Mouse (Mus musculus) layer of hippocampus, postnatal 25 days (tissue): ENCODE measurements around the gene Dlg3. TPM values are rescaled to one million over a fixed set of nuclear protein-coding genes. Genes with fewer than 3 reads are reported as not detected.

ENCODE experiments used
- DNase-seq, 2 experiments: peaks; one replicate each; pipeline ENCODE4 v3.0.0; 2022; ENCODE audit warnings: mixed read lengths in 2 of 2, low spot score in 1 of 2; ENCODE audit errors: extremely low spot score in 1 of 2
- total RNA-seq, 2 experiments: library from RNA; stranded (reverse); gene quantifications; 2 replicates each; pipeline ENCODE4 v1.2.3; 2021

Dlg3 gene
- total RNA-seq, result 100 to 1,000 TPM; 156 to 162 TPM

GRCm38 (mm10) chrX:100767181-100767884 lies at the start of gene Dlg3:
Dlg3 (plus strand) TSS chrX:100767722.
- peak; percentile 51 to 52 for DNase-seq

- DNase-seq, result no peak
Observed at GRCm38 (mm10) chrX:100728947-100729346, 38.6 kb upstream of the Dlg3 start.

DNA sequence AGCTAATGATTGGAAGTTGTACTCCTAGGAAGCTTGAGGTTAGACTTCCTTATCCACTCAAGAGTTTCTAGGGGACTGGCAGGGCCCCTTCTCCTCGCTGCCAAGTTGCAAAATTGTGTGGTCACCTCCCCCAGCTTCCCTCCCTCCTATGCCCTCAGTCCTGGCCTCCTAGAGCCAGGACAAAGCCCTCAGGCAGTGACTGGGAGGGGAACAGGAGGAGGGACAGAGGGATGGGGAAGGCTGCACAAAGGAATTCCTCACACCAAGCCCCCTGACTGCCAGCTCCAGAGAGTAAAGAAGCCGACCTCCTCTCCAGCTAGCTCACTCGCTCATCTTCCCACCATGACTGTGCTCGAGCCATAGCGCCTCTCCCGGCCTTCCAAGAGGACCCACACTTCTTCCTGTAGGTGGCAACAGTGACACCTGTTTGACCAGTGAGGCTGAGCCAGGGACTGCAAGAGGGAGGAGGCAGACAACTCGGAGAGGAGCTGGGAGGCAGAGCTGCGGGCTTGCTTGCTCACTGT lies 37.8 kb upstream of the Dlg3 start, which contains the start of gene Gdpd2:
TSS of gene Gdpd2 (plus strand) at position 209 of the 524 bp plus-strand sequence.
- no peak for DNase-seq

DNA sequence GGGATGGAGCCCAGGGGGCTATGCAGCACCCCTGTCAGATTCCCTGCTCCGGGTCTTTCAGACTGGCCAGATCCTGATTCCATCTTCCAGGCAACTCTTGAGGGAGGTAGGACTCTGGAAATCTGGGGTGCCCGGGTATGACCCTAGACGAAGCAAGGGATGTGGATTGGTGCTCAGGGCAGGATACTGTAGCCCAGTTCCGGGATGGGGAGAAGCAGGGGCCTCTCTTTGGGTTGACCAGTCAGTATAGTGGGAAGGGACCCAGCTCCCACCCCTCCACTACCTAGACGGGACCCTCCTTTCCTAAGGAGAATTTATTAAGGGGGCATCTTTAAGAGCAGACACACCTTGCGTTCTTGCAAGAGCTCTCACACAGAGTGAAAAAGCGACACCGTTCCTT lies 37.3 kb upstream of the Dlg3 start:
- no peak for DNase-seq

GRCm38 (mm10) chrX:100734359-100734758 lies 33.2 kb upstream of the Dlg3 start:
- DNase-seq, result no peak

DNA sequence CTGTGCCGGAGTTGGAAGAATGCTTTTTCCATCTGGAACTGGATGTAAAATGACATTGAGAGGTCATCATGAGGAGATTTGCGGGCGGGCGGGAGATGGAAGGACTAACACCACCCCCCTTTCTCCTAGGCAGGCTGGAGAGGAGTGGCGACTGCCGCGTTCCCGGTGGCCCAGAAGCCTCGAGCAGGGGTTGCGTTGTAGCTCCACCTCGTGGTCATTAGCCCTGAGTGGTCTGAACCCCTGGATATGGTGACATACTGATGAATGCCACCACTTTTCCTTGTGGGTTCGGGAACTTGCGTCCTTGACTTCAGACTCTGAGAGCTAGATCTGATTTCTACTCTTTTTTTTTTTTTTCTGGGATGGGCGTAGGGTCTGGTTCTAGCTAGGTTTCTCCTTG lies 28.6 kb upstream of the Dlg3 start:
- peak; percentile 37 to 68 for DNase-seq

- DNase-seq, result no peak
Observed at GRCm38 (mm10) chrX:100739443-100739842, 28.1 kb upstream of the Dlg3 start.

GRCm38 (mm10) chrX:100740785-100741184 lies 26.7 kb upstream of the Dlg3 start:
- DNase-seq, result no peak

DNA sequence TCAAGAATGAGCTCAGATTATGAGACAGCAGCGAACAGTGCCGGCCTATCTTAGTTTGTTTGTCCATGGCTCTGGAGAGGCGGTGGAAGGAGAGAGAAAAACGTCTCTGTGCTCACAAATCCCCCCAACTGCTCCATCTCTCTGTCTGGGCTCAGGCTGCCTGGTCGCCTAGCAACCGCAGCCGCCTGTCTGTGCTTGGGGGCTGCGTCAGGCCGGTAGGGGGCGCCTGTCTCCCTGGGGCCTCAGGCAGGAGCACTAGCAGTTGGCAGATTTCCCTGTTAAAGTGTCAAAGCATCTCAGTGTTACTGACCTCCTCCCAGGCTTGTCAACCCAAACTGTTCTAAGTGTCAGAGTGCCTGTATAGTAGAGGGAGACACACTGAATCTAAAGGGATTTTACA lies 25.6 kb upstream of the Dlg3 start:
- DNase-seq, result peak; percentile 68 to 82

GRCm38 (mm10) chrX:100765855-100766254 lies 1.7 kb upstream of the Dlg3 start:
- DNase-seq, result no peak

- peak in 1 of 2 experiments; percentile 25 for DNase-seq
Observed at GRCm38 (mm10) chrX:100767885-100768626, 534 bp downstream of the Dlg3 start.

GRCm38 (mm10) chrX:100769281-100769680 lies 1.8 kb downstream of the Dlg3 start:
- DNase-seq, result no peak

DNA sequence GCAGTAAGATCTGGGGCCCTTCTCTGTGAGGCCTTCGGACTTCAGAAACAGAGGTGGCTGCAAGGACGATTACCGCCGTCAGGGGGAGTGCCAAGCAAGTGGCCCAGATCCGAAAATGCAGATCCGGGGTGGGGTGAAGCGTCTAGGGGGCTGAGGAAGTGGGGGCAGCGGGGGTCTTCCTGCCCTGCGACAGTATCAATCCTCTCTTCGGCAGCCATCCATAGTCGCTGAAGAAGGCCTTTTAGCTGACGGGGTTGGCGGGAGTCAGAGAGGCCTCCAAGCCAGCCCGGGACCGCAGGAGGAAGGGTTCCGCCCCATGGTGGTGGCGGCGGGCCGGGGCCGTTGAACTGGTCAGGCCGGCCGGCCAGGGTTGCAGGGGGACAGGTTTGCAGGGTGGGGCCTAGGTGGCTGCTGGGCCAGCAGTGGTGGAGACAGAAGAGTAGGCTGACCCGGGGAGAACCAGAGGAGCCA lies 6.9 kb downstream of the Dlg3 start:
- DNase-seq, result peak in 1 of 2 experiments; percentile 45

- no peak for DNase-seq
Observed at GRCm38 (mm10) chrX:100775405-100775804, 7.9 kb downstream of the Dlg3 start.

DNA sequence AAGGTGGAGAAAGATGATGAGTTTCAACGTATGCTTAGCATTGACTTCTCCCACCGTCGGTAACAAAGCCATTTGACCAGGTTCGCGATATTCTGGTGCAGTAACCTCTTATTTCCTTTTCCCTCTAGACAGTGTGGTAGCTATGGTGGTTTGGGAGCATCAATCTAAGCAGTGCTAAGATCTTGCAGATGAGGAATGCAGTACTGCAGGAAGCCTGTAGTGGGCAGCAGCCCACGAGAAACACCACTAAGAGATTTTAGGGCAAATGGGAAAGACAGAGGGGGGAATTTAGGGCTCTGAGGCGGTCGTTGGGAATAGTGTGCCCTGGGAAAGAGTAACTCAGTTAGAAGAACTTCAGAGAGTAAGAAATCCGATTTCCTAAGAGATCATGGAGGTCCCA lies 9.0 kb downstream of the Dlg3 start:
- peak in 1 of 2 experiments; percentile 64 for DNase-seq

DNA sequence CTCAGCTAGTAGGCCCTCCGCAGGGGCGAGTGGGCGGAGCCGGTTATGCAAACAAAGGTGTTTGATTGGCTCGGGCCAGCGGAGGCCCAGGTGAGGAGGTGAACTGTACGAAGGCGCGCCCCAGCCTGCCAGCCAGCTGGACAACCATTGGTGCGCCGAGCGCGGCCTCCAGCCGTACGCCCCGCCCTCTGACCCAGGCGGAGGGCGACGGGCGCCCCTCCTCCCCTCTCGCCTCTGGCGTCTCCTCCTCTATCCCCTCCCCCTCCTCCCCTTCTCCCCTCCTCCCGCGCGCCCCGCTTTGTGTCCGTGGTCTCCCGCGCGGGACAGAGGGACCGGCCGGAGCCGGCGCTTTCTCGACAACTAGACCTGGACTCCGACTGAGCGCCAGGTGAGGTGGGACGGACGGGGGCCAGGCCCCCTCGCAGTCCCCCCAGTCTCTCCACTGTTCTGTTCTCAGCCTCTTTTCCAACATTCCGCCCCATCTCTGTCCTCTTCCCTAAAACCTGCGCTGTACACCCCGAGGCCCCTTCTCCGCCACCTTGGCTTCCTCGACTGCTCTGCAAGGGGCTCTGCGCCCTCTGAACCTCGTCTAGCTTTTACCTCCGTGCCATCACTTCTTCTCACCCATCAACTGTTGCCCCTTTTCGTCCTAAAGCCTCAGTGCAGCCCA lies 9.6 kb downstream of the Dlg3 start:
- DNase-seq, result no peak

DNA sequence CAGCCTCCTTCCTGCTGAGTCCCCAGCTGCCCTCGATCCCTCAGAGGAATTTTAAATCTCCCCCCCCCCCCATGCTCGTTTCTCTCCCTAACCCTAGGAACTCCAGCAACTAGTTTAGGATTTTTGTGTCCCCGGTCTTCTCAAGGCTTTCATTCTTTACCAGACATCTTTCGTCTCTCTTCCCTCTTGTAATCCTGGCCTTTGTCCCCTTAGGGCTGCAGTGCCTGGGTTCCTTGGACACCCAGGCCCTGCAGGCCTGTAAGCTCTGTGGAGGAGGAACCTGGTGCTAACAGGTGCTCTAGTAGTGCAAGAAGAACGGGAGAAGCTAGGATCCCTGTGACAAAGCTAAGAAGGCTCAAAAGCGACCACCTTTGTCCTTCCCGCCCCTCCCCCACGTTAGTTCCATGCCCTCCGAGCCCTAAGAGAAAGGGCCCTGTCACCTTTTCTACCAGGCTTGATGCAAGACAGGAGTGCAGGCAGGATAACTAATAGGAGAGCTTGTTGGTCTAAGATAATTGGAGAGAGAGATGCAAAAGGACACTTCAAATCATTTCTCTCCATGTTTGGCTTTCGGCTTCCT lies 10.2 kb downstream of the Dlg3 start:
- DNase-seq, result no peak

DNA sequence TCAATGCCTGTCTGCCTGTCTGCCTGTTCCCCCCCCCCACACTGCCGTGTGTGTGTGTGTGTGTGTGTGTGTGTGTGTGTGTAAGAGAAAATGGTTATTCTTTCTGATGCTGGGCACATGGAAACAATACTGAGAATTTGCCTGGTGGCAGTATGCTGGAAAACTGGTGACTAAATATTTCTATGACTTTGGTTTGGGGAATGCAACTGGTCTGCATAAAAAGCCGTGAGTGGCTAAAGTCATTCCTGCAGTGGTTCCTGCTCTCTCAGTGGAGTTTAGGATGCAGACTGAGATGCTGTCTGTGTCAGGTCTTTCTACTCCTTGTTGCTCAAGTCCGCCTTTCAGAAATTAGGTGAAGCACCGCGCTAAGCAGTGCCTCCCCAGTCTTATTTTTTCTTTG lies 10.9 kb downstream of the Dlg3 start:
- no peak for DNase-seq

DNA sequence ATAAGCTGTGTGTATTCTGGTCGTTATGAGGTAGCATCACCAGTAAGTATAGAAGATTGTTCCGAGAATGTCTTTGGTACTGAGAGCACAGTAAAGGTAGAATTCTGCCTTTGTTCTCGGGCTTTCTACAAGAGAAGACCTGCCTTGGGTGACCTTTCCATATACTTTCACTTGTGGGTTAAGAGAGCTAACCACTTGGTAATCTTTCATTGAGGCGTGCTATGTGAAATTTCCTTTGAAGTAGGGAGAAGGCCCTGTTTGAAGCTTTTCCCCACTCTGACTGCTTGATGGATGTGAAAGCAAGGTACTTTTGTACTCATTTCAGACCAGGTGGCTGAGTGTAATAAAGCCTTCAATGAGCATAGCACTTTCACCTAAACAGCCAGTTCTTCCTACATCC lies 21.8 kb downstream of the Dlg3 start:
- DNase-seq, result no peak

DNA sequence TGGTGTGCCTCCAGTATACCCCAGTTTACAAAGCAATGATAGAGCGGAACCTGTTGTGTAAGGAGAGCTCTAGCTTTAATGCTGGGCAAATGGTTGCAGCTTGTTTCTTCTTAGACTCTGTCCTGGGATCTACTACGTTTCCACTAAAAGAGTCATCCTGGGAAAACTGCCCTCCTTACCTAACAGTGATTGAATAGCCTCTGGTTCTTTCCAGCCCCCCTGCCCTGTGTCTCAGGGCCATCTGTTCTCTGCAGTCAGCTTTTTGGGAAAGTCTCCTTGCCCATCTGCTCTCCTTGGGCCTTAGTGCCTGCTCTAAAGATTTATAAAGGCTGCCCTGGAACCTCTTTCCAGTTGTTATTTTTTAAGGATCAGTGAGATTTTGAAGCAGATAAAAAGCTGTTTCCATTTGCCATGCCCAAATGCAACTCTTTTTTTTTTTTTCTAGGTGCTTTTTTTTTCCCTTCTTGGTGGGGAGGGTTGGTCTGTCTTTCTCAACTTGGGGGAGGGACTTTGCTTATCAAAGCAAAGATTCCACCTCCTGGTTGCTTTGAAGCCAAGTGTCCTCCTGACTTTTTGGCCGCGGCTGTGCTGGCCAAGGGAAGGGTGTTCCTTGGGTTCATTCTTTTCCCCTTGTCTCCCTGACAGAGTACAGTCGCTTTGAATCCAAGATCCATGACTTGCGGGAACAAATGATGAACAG lies 28.7 kb downstream of the Dlg3 start:
- DNase-seq, result no peak
